Mouse (Mus musculus) kidney, postnatal 36 days (tissue): Measurements from ENCODE around the gene Acin1.
A peak's percentile ranks its signal among the peaks of the same experiment; 100 is the strongest.

Source experiments
- DNase-seq, 2 experiments: peaks; one replicate each; pipeline ENCODE4 v3.0.0; 2021 to 2022; ENCODE audit warnings: mixed read lengths in 2 of 2

Gene Acin1

DNA sequence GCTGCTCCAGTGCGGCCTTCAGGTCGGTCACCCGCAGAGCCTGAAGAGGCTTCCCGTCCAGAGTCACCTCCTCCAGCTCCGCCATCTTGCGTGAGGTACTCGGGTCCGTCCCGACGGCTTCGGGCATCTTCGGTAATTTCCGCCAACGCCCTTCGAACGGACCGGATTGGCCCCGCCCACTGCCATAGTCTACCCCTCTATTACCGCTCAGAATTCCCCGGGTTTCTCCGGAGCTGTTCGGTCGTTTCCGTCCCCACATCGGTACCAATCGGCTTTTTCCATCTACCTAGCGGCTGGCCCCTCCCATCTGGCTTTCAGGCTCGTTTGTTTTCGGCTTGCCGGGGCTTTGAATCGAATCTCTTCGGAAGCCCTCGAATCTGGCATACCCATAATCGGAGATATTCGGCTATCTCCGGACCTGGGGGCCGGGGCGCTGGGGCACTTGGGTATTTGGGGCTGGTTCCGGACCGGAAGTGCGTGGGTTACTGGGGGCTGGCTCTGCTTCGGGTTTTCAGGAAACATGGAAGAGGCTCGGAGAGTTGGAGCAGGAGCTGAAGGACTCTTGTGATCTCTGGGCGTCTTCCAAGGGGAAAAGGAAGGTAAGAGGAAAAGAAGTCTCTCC lies at the start of gene Acin1:
TSS of gene Acin1 (minus strand) at position 410 of the 622 bp plus-strand sequence.
- peak; percentile 100 for DNase-seq

GRCm38 (mm10) chr14:54735221-54735620 lies 48.5 kb upstream of the Acin1 start:
- DNase-seq: no peak

DNA sequence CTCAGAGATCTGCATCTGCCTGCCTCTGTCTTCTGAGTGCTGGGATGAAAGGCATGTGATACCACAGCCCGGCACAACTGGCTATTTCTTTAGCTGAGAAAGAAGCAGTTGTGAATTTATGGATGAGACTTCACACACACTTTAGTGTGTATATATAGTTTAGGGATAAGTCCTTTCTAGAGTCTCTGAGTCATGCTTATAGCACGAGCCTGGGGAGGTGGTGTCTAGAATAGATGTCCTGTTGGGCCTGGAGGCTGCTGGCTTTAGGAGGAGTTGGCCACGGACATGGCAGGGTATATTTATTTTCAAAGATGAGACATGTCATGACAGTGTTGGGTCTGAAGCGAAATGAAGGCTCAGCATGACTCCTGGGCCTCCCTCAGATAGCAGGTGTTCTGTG lies 47.3 kb upstream of the Acin1 start:
- no peak for DNase-seq

- DNase-seq: no peak
Observed at GRCm38 (mm10) chr14:54732206-54732605, 45.5 kb upstream of the Acin1 start.

- DNase-seq: no peak
Observed at GRCm38 (mm10) chr14:54730305-54730704, 43.6 kb upstream of the Acin1 start.

DNA sequence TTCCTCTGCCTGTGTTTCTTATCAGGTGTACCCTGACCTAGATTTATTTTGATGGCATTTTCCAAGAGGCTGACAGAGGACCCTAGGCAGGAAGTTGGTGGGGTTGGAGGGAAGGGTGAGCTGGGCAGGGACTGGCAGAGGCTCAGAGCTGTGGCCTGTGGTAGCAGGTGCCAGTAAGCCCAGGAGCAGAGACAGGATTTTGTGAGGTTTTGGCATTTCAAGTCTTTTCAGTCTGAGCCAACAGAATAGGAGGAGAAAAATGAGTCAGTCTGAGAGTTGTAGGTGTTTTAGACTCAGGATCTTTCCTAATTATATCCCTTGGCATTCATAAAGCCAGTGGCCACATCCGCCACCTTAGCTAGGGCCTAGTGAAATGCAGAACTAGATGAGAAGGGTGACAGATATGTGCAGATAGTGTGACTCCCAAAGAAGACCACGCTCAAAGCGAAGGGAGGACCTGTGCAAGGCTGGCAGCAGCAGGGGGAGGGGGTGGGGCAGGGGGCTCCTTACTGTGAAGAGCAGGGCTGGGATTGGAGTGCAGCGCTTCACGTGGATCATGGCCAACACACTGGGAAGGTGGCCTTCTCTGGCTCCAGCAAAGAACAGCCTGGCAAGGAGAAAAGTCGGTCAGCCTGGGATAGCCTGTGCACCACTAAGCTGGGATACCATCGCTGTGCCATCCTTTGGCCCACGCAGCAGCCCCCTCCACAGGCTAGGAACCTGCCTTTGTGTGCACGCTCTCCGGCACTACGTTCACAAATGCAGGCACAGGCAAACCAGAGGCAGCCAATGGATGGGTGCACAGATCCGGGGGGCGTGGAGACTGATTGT lies 42.3 kb upstream of the Acin1 start:
- DNase-seq: no peak

DNA sequence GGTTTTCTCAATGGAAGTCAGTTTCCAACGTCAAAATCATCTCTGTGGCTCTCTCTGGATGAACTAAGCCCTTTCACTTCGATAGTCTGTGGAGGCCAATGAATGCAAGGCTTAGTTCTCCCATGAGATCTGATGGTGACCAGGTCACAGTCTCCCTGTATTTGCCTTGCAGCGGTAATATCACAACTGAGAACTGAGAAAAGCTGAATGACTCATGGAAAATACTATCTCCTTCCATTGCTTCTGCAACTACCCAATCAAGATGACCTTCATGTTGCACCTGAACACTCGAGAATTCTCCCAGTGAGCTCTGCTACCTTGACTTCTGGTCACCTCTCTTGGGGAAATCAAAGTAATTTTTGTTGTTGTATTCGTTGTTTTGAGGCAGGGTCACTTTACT lies 40.8 kb upstream of the Acin1 start:
- DNase-seq: no peak

GRCm38 (mm10) chr14:54724049-54724448 lies 37.3 kb upstream of the Acin1 start:
- no peak for DNase-seq

- DNase-seq: no peak
Observed at GRCm38 (mm10) chr14:54721711-54722110, 35.0 kb upstream of the Acin1 start.

GRCm38 (mm10) chr14:54720654-54721350 lies 34.1 kb upstream of the Acin1 start:
- DNase-seq: peak in 1 of 2 experiments; percentile 14

DNA sequence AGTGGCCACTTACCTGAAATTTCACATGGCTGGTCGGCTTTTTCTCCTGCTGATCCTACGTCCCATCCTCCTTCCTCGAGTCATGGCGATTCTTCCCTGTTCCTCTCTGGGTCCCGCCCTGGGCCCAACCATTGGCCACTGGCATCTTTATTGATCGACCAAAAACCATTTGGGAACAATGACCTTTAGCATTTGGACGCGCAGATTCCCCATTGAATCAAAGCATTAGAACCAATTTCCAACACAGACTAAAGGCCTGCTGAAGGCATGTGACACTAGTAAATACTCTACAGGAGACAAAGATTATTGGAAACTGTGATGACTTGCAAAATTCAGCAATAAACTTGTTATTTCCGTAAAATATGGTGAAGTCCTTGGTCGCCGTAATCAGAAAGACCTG lies 33.3 kb upstream of the Acin1 start:
- no peak for DNase-seq

DNA sequence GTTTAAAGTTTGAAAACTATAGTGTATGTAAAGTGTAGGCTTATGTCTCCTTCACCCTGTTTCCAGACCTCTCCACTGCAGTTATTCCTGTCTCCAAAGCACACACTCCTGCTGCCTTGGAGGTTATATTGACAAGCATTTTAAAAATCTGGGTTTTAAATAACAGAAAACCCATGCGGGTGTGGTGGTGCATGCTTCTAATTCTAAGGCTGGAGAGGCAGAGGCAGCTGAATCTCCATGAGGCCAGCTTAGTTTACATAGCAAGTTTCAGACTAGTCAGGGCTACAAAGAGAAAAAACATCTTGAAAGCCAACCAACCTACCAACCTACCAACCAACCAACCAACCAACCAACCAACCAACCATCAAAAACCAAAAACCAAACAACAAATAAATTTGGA lies 28.7 kb upstream of the Acin1 start:
- no peak for DNase-seq

GRCm38 (mm10) chr14:54714617-54715081 lies 27.9 kb upstream of the Acin1 start:
- peak; percentile 29 to 53 for DNase-seq

- DNase-seq: peak; percentile 76 to 84
Observed at GRCm38 (mm10) chr14:54714121-54714520, 27.4 kb upstream of the Acin1 start.

DNA sequence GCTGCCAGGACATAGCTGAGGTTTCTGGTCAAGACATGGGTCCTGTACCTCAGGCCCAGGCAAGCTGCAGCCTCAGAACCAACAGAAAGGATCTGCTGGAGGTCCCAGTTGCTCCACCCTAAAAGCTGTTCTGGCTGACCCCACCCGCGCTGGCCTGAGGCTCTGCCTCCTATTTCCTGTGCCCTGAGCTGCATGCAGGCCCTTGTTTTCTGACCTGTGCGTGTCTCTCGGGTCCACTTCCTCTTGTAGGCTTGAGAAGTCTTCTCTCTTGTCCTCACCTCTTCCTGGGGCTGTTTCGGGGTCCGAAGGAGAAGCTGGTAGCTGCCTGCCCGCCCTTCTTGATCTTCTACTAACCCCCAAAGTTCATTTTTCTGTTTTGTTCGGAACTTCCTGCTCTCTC lies 26.1 kb upstream of the Acin1 start:
- DNase-seq: peak; percentile 57 to 61

DNA sequence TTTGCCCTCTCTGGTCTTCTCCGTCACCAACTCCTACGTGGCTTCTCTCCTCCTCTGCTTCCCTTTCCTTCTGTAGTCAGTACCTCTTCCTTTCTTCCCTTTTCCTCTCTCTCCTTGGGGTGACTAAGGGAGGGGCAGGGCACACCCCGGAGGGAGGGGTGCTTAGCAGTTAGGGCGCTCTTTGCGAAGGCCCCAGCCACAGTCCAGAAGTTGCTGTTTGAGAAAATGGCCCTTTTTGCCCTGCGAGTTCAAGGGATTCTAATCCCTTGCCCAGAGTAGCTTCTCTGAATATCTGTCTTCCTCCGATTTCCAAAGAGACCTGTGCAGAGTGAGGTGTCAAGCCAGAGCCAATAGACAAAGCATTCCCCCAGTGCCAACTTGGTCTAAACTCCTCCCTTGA lies 25.3 kb upstream of the Acin1 start, which contains the start of gene Cebpe:
TSS of gene Cebpe (minus strand) at position 101 of the 400 bp plus-strand sequence.
- no peak for DNase-seq

GRCm38 (mm10) chr14:54709054-54709453 lies 22.3 kb upstream of the Acin1 start:
- DNase-seq: no peak

DNA sequence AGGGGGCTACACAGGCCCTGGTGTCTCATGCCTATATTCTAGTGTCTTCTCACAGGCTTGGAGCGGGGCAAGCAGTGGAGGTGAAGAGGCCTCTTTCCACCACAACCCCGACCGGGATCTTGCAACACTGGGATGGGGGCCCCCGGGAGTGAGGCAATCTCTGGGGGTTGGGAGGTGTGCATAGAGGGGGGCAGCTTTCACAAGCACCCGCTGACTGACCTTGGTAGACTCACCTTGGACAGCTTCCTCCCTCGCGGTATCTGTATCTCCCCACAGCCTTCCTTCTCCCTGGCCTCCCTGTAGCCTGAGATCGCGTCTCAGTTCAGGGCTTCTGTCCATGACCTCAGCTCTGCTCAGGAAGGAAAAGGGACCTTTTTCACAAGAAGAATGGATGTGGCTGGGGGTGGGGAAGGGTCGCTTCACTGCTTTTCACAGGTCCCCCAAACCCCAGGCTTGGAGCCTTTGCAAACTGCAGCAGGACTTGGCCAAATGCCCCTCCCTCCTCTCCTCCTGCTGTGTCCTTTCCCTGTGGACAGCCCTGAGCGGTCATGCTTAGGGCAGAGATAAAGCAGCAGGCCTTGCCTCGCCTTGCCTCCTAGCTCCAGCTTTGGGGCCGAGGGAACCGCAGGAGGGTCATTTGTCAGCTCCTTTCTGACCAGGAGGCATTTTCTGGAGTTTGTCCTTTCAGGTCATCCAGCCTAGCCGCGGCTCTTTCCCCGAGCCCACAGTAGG lies 20.0 kb upstream of the Acin1 start:
- no peak for DNase-seq

- no peak for DNase-seq
Observed at GRCm38 (mm10) chr14:54705844-54706243, 19.1 kb upstream of the Acin1 start.

- DNase-seq: no peak
Observed at GRCm38 (mm10) chr14:54703207-54703606, 16.5 kb upstream of the Acin1 start.

GRCm38 (mm10) chr14:54701298-54701697 lies 14.6 kb upstream of the Acin1 start:
- DNase-seq: peak; percentile 71 to 92

DNA sequence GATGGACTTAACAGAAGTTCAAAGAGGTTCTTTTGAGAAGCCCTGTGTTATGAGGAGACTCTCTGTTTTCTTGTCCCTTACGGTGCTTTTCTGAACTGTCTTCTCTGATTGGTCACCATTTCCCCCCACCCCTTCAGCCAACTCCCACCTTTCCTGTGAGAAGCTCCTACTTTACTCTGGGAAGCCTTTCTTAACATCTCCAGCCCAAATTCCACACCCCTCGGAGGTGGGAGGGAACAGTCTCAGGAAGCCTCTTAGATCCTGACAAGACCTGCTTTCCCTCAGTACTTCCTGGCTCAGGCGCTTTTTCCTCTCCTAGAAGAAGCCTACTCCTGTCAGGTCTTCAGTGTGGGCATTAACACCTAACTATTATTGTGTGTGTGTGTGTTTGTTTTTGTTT lies 12.9 kb upstream of the Acin1 start:
- no peak for DNase-seq

DNA sequence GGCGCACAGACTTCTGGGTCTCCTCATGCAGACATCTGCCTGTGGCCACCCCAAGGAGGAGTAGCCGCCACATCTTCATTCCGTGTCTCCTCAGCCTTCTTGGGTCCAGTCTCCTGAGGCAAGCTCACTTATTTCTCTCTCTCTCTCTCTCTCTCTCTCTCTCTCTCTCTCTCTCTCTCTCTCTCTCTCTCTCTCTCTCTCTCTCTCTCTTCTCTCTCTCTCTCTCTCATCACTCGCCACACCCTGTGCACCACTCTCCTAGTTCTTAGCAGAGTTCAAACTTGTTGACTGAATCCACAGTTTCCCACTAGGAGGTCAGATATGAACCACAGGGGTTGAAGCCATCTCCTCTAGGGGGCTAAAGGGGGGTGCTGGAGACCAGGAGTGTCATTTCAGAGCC lies 12.0 kb upstream of the Acin1 start, which contains the start of gene Gm29776:
TSS of gene Gm29776 (minus strand) at position 101 of the 400 bp plus-strand sequence.
- DNase-seq: no peak
